Mouse (Mus musculus) layer of hippocampus, postnatal 25 days (tissue): Measurements from ENCODE around the gene Gm11559. TPM values are rescaled to one million over a fixed set of nuclear protein-coding genes. Genes with fewer than 3 reads are reported as not detected.
"Not testable (repeated sequence)": the region's sequence is repeated elsewhere in the genome, so short reads cannot be mapped to it uniquely, and the experiment has no call there.

Source experiments
- DNase-seq, 2 experiments: peaks; one replicate each; pipeline ENCODE4 v3.0.0; 2022; ENCODE audit warnings: mixed read lengths in 2 of 2, low spot score in 1 of 2; ENCODE audit errors: extremely low spot score in 1 of 2
- total RNA-seq, 2 experiments: library from RNA; stranded (reverse); gene quantifications; 2 replicates each; pipeline ENCODE4 v1.2.3; 2021

The Gm11559 gene
- not detected for total RNA-seq

- not testable (repeated sequence) for DNase-seq
Observed at GRCm38 (mm10) chr11:99864176-99864575, at the start of gene Gm11559. Gene Gm11559 (plus strand): TSS chr11:99864476.

GRCm38 (mm10) chr11:99815566-99815965 is 48.7 kb upstream of the Gm11559 start, which contains the start of gene Gm11564:
Gene Gm11564 (minus strand): TSS chr11:99815666.
- not testable (repeated sequence) for DNase-seq

DNA sequence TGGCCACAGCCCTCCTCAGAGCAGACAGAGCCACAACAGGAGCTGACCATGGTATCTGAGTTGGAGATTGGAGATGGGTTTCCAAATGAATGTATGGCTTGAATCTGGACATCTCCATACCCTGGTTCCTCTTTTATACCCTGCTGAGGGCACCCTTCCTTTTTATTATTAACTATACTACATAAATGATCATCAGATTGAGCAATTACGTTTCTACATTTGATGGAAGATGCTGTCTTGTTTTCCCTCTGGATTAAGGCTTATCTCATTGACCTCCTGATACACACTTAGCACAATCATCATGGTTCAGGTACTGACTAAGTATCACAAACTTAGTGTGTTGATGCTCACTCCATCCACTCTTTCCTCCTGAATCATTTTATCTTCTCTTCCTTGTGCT is 26.3 kb upstream of the Gm11559 start, which contains the start of gene 2300003K06Rik:
Gene 2300003K06Rik (minus strand): TSS at position 101 of the 400 bp plus-strand sequence.
- no peak for DNase-seq

GRCm38 (mm10) chr11:99842185-99842584 is 22.1 kb upstream of the Gm11559 start:
- no peak for DNase-seq

- no peak for DNase-seq
Observed at GRCm38 (mm10) chr11:99846746-99847145, 17.5 kb upstream of the Gm11559 start.

DNA sequence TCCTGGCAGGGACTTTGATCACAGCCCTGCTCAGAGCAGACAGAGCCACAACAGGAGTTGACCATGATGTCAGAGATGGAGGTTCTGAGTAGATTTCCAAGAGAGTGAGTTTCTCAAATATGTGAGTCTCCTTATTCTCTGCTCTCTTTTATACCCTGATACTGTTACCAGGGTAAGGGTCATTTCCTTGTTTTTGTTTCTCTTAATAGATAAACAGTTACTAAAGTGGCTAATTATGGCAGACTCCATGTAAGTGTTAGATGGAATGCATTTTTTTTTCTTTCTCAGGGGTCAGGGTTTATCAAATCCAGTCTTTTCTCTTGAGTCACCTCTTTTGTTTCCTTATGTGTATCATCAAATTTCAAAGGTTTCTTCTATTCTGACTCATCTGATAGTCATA is 12.8 kb upstream of the Gm11559 start, which contains the start of gene Krtap4-16:
Gene Krtap4-16 (minus strand): TSS at position 101 of the 400 bp plus-strand sequence.
- no peak for DNase-seq

DNA sequence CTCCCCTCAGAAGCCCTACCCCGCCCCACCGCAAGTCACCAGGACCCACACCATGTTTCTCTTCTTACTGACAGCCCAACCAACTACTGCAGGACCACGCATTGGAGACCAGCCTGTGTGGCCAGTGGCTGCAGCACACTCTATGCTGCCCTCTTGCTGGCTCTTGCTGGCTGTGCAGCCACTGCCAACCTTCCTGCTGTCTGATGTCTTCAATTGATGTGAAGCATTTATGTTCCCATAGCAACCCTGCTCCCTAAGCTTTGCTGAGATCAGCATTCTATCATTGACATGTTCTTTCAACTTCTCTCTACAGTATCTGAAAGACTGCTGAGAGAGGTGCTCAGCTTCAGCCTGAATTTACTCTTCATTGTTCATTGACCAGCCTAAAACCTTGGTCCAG is 10.2 kb upstream of the Gm11559 start:
- no peak for DNase-seq

DNA sequence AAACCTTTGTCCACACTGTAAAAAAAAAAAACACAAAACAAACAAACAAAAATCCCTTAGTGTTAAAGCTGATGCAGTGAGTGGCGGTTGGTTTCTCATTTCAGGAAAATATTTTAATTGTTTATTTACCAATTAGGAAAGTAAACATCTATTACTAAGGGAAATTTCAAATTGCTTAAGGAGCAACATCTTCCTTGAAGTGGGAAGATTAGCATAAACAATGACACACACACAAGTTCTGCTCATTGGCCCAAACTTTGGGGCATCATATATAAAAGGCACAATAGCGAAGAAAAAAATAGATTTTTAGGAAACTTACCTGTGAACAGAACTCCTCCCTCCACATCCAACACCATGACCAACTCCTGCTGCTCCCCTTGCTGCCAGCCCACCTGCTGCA is 6.7 kb upstream of the Gm11559 start, which contains the start of gene Gm11568:
Gene Gm11568 (plus strand): TSS at position 301 of the 400 bp plus-strand sequence.
- no peak for DNase-seq

GRCm38 (mm10) chr11:99858761-99859160 is 5.5 kb upstream of the Gm11559 start:
- no peak for DNase-seq

- not testable (repeated sequence) for DNase-seq
Observed at GRCm38 (mm10) chr11:99873089-99873488, 8.8 kb downstream of the Gm11559 start, which contains the start of gene Krtap9-1. Gene Krtap9-1 (plus strand): TSS chr11:99873389.

- not testable (repeated sequence) for DNase-seq
Observed at GRCm38 (mm10) chr11:99878887-99879286, 14.6 kb downstream of the Gm11559 start, which contains the start of gene Gm11567. Gene Gm11567 (plus strand): TSS chr11:99879187.

DNA sequence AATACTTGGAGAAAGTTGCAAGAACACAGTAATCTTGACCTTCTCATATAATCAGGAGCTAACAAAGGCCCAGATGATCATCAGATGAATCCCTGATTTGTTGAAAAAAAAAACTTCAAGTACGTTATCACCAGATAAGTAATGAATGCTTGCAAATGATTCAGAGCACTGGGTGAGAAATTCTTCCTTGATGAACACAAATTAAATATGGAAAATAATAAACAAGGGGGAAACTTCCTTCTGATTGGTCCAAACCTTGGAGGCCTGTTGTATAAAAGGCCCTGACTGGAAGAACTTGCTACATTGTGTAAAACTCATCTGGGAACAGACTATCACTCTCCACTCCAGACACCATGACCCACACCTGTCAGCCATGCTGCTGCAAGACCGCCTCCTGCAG is 43.3 kb downstream of the Gm11559 start, which contains the start of gene Krtap31-1:
Gene Krtap31-1 (plus strand): TSS at position 301 of the 400 bp plus-strand sequence.
- no peak for DNase-seq

DNA sequence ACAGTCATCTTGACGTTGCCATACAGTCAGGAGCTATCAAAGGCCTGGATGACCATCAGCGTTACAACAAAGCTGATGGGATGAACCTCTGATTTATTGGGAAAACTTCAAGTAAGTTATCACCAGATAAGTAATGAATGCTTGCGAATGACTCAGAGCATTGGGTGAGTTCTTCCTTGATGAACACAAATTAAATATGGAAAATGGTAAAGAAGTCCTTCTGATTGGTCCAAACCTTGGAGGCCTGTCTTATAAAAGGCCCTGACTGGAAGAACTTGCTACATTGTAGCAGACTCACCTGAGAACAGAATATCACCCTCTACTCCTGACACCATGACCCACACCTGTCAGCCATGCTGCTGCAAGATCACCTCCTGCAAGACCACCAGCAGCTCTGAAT is 50.2 kb downstream of the Gm11559 start, which contains the start of gene Gm11565:
Gene Gm11565 (plus strand): TSS at position 301 of the 400 bp plus-strand sequence.
- no peak for DNase-seq

Other genes starting within 250 kb of the Gm11559 start
- gene Krtap2-4, start 249.6 kb upstream of the Gm11559 start, total RNA-seq = not detected
- gene Gm11562, start 244.0 kb upstream of the Gm11559 start, total RNA-seq = not detected
- not detected for gene Krtap4-1, start 236.2 kb upstream of the Gm11559 start, total RNA-seq
- not detected for gene Krtap4-2, start 229.4 kb upstream of the Gm11559 start, total RNA-seq
- not detected for gene Krtap4-7, start 220.4 kb upstream of the Gm11559 start, total RNA-seq
- not detected for gene Gm11555, start 214.2 kb upstream of the Gm11559 start, total RNA-seq
- gene Gm11563, start 205.5 kb upstream of the Gm11559 start, total RNA-seq = not detected
- gene Krtap4-6, start 198.5 kb upstream of the Gm11559 start, total RNA-seq = not detected
- not detected for gene Gm14190, start 173.7 kb upstream of the Gm11559 start, total RNA-seq
- gene Gm14180, start 130.2 kb upstream of the Gm11559 start, total RNA-seq = not detected
- gene Gm11595, start 91.6 kb upstream of the Gm11559 start, total RNA-seq = not detected
- not detected for gene Krtap4-8, start 83.8 kb upstream of the Gm11559 start, total RNA-seq
- gene Krtap4-9, start 79.3 kb upstream of the Gm11559 start, total RNA-seq = not detected
- gene Gm11596, start 71.0 kb upstream of the Gm11559 start, total RNA-seq = not detected
- not detected for gene Gm11569, start 65.5 kb upstream of the Gm11559 start, total RNA-seq
- not detected for gene Gm11554, start 60.0 kb upstream of the Gm11559 start, total RNA-seq
- not detected for gene Krtap4-13, start 54.6 kb upstream of the Gm11559 start, total RNA-seq
- gene Gm11564, start 48.8 kb upstream of the Gm11559 start, total RNA-seq = not detected
- gene 2300003K06Rik, start 26.4 kb upstream of the Gm11559 start, total RNA-seq = not detected
- gene Krtap4-16, start 12.9 kb upstream of the Gm11559 start, total RNA-seq = not detected
- not detected for gene Gm11568, start 6.6 kb upstream of the Gm11559 start, total RNA-seq
- gene Krtap9-1, start 8.9 kb downstream of the Gm11559 start, total RNA-seq = not detected
- gene Gm11567, start 14.7 kb downstream of the Gm11559 start, total RNA-seq = not detected
- gene Krtap31-1, start 43.4 kb downstream of the Gm11559 start, total RNA-seq = not detected
- gene Gm11565, start 50.3 kb downstream of the Gm11559 start, total RNA-seq = not detected
- gene Krtap31-2, start 71.8 kb downstream of the Gm11559 start, total RNA-seq = not detected
- gene Krtap9-5, start 84.0 kb downstream of the Gm11559 start, total RNA-seq = not detected
- not detected for gene Krtap29-1, start 114.6 kb downstream of the Gm11559 start, total RNA-seq
- not detected for gene Krtap16-1, start 122.1 kb downstream of the Gm11559 start, total RNA-seq
- not detected for gene Krtap17-1, start 129.5 kb downstream of the Gm11559 start, total RNA-seq
- gene Krt33a, start 151.7 kb downstream of the Gm11559 start, total RNA-seq = not detected
- not detected for gene Krt33b, start 165.4 kb downstream of the Gm11559 start, total RNA-seq
- gene Krt34, start 177.1 kb downstream of the Gm11559 start, total RNA-seq = not detected
- not detected for gene Krt31, start 186.1 kb downstream of the Gm11559 start, total RNA-seq
- not detected for gene Krt32, start 223.8 kb downstream of the Gm11559 start, total RNA-seq
- gene Krt35, start 231.8 kb downstream of the Gm11559 start, total RNA-seq = not detected
- not detected for gene Krt36, start 241.2 kb downstream of the Gm11559 start, total RNA-seq